Mouse (Mus musculus): ENCODE results near the gene Triobp. TPM values are rescaled to one million over a fixed set of nuclear protein-coding genes. Genes with fewer than 3 reads are reported as not detected.

The Triobp gene
- polyA plus RNA-seq, 1 experiment from 2014 or later: 33.0 TPM

GRCm38 (mm10) chr15:78996663-78997062, 49.1 kb downstream of the Triobp start:
- TF ChIP-seq CTCF (IDR thresholded peaks at IDR 0.05; ENCODE audit: low read depth): no peak
- Histone ChIP-seq H3K36me3 (ENCODE audit: insufficient read depth, low read length) (peaks cover 55% of the 10 kb centered on the region), H3K9ac (ENCODE audit: low read depth, low read length) (no peak overlapping the region), H3K4me3 (replicated peaks; ENCODE audit: low read depth, low read length) (no peak overlapping the region), H3K27ac (no peak overlapping the region), H3K4me2 (ENCODE audit: low read length) (no peak overlapping the region), H3K27me3 (ENCODE audit: insufficient read depth, low read length) (no peaks in the 10 kb centered on the region), H3K4me1 (replicated peaks; ENCODE audit: insufficient read depth, low read length) (peaks cover 8% of the 10 kb centered on the region; the same call in 1 of the 2 replicates), H3K9me3 (replicated peaks; ENCODE audit: low read length) (no peaks in the 10 kb centered on the region)
- ATAC-seq (replicated peaks; ENCODE audit: low FRiP score, low read depth) (no peak), DNase-seq (ENCODE audit: low spot score) (no peak)
- 78% methylated on average over 3 of the region's 3 CpGs for WGBS

GRCm38 (mm10) chr15:78998348-78998747, 50.8 kb downstream of the Triobp start:
- Histone ChIP-seq H3K36me3 (ENCODE audit: insufficient read depth, low read length) (peaks cover 43% of the 10 kb centered on the region), H3K4me2 (ENCODE audit: low read length) (no peak overlapping the region)
- DNase-seq (ENCODE audit: low spot score): no peak

GRCm38 (mm10) chr15:78999586-78999985, 52.1 kb downstream of the Triobp start:
- no peak overlapping the region for H3K27ac ChIP-seq
- peaks cover 8% of the 10 kb centered on the region; the same call in 1 of the 2 replicates for H3K4me1 ChIP-seq (replicated peaks; ENCODE audit: insufficient read depth, low read length)
- peaks cover 44% of the 10 kb centered on the region for H3K36me3 ChIP-seq (ENCODE audit: insufficient read depth, low read length)
- H3K4me2 ChIP-seq (ENCODE audit: low read length): no peak overlapping the region
- H3K9me3 ChIP-seq (replicated peaks; ENCODE audit: low read length): no peaks in the 10 kb centered on the region
- H3K9ac ChIP-seq (ENCODE audit: low read depth, low read length): no peak overlapping the region
- DNase-seq (ENCODE audit: low spot score): no peak
- no peak for ATAC-seq (replicated peaks; ENCODE audit: low FRiP score, low read depth)
- H3K4me3 ChIP-seq (replicated peaks; ENCODE audit: low read depth, low read length): no peak overlapping the region
- 75% methylated on average over 11 of the region's 11 CpGs for WGBS
- no peaks in the 10 kb centered on the region for H3K27me3 ChIP-seq (ENCODE audit: insufficient read depth, low read length)
- TF ChIP-seq CTCF (IDR thresholded peaks at IDR 0.05; ENCODE audit: low read depth): no peak

More at GRCm38 (mm10) chr15:78998348-78998747, 50.8 kb downstream of the Triobp start:
- Histone ChIP-seq H3K4me3 (replicated peaks; ENCODE audit: low read depth, low read length) (no peak overlapping the region), H3K9ac (ENCODE audit: low read depth, low read length) (no peak overlapping the region), H3K27me3 (ENCODE audit: insufficient read depth, low read length) (no peaks in the 10 kb centered on the region), H3K9me3 (replicated peaks; ENCODE audit: low read length) (no peaks in the 10 kb centered on the region), H3K4me1 (replicated peaks; ENCODE audit: insufficient read depth, low read length) (peaks cover 8% of the 10 kb centered on the region; the same call in 1 of the 2 replicates), H3K27ac (peak overlapping the region; percentile 2; the same call in 1 of the 2 replicates)
- no peak for ATAC-seq (replicated peaks; ENCODE audit: low FRiP score, low read depth)
- no peak for TF ChIP-seq CTCF (IDR thresholded peaks at IDR 0.05; ENCODE audit: low read depth)
- 52% methylated on average over 8 of the region's 8 CpGs for WGBS

GRCm38 (mm10) chr15:79000357-79000791, 52.9 kb downstream of the Triobp start:
- Histone ChIP-seq H3K9ac (ENCODE audit: low read depth, low read length) (no peak overlapping the region), H3K9me3 (replicated peaks; ENCODE audit: low read length) (no peaks in the 10 kb centered on the region), H3K4me1 (replicated peaks; ENCODE audit: insufficient read depth, low read length) (peaks cover 8% of the 10 kb centered on the region; the same call in 1 of the 2 replicates), H3K27ac (no peak overlapping the region), H3K36me3 (ENCODE audit: insufficient read depth, low read length) (peaks cover 47% of the 10 kb centered on the region), H3K4me2 (ENCODE audit: low read length) (no peak overlapping the region), H3K27me3 (ENCODE audit: insufficient read depth, low read length) (no peaks in the 10 kb centered on the region), H3K4me3 (replicated peaks; ENCODE audit: low read depth, low read length) (no peak overlapping the region)
- no peak for ATAC-seq (replicated peaks; ENCODE audit: low FRiP score, low read depth)
- no peak for DNase-seq (ENCODE audit: low spot score)
- WGBS: 83% methylated on average over 7 of the region's 7 CpGs
- no peak for TF ChIP-seq CTCF (IDR thresholded peaks at IDR 0.05; ENCODE audit: low read depth)

GRCm38 (mm10) chr15:79001559-79001958, 54.0 kb downstream of the Triobp start:
- no peak overlapping the region for H3K4me2 ChIP-seq (ENCODE audit: low read length)
- no peaks in the 10 kb centered on the region for H3K27me3 ChIP-seq (ENCODE audit: insufficient read depth, low read length)
- peaks cover 57% of the 10 kb centered on the region for H3K36me3 ChIP-seq (ENCODE audit: insufficient read depth, low read length)
- no peak for DNase-seq (ENCODE audit: low spot score)
- no peak for TF ChIP-seq CTCF (IDR thresholded peaks at IDR 0.05; ENCODE audit: low read depth)
- no peaks in the 10 kb centered on the region for H3K9me3 ChIP-seq (replicated peaks; ENCODE audit: low read length)
- peaks cover 8% of the 10 kb centered on the region; the same call in 1 of the 2 replicates for H3K4me1 ChIP-seq (replicated peaks; ENCODE audit: insufficient read depth, low read length)
- H3K4me3 ChIP-seq (replicated peaks; ENCODE audit: low read depth, low read length): no peak overlapping the region
- H3K9ac ChIP-seq (ENCODE audit: low read depth, low read length): no peak overlapping the region
- no peak overlapping the region for H3K27ac ChIP-seq
- no peak for ATAC-seq (replicated peaks; ENCODE audit: low FRiP score, low read depth)
- 95% methylated on average over 5 of the region's 5 CpGs for WGBS

- DNase-seq (ENCODE audit: low spot score): peak; percentile 72
- WGBS: 33% methylated on average over 19 of the region's 19 CpGs
Observed at GRCm38 (mm10) chr15:79002036-79002435, 54.5 kb downstream of the Triobp start.

GRCm38 (mm10) chr15:79003079-79003478, 55.6 kb downstream of the Triobp start:
- no peak overlapping the region for H3K4me2 ChIP-seq (ENCODE audit: low read length)
- no peaks in the 10 kb centered on the region for H3K27me3 ChIP-seq (ENCODE audit: insufficient read depth, low read length)
- peaks cover 57% of the 10 kb centered on the region for H3K36me3 ChIP-seq (ENCODE audit: insufficient read depth, low read length)
- DNase-seq (ENCODE audit: low spot score) (no peak), ATAC-seq (replicated peaks; ENCODE audit: low FRiP score, low read depth) (no peak)
- WGBS: 84% methylated on average over 3 of the region's 3 CpGs
- no peak overlapping the region for H3K4me3 ChIP-seq (replicated peaks; ENCODE audit: low read depth, low read length)
- H3K4me1 ChIP-seq (replicated peaks; ENCODE audit: insufficient read depth, low read length): peaks cover 8% of the 10 kb centered on the region; the same call in 1 of the 2 replicates
- TF ChIP-seq CTCF (IDR thresholded peaks at IDR 0.05; ENCODE audit: low read depth): no peak
- H3K9ac ChIP-seq (ENCODE audit: low read depth, low read length): no peak overlapping the region
- H3K9me3 ChIP-seq (replicated peaks; ENCODE audit: low read length): no peaks in the 10 kb centered on the region
- no peak overlapping the region for H3K27ac ChIP-seq

More at GRCm38 (mm10) chr15:79002036-79002435, 54.5 kb downstream of the Triobp start:
- Histone ChIP-seq H3K27ac (no peak overlapping the region), H3K9me3 (replicated peaks; ENCODE audit: low read length) (no peaks in the 10 kb centered on the region), H3K4me1 (replicated peaks; ENCODE audit: insufficient read depth, low read length) (peaks cover 8% of the 10 kb centered on the region; the same call in 1 of the 2 replicates), H3K36me3 (ENCODE audit: insufficient read depth, low read length) (peaks cover 57% of the 10 kb centered on the region), H3K9ac (ENCODE audit: low read depth, low read length) (no peak overlapping the region), H3K4me2 (ENCODE audit: low read length) (no peak overlapping the region), H3K4me3 (replicated peaks; ENCODE audit: low read depth, low read length) (no peak overlapping the region), H3K27me3 (ENCODE audit: insufficient read depth, low read length) (no peaks in the 10 kb centered on the region)
- peak; percentile 68 for ATAC-seq (replicated peaks; ENCODE audit: low FRiP score, low read depth)
- TF ChIP-seq CTCF (IDR thresholded peaks at IDR 0.05; ENCODE audit: low read depth): no peak

Measured in kidney, postnatal 0 days (tissue).